Mouse (Mus musculus) G1E-ER4 (cell line): ENCODE measurements around the gene Cd5. TPM values are rescaled to one million over a fixed set of nuclear protein-coding genes. Genes with fewer than 3 reads are reported as not detected.

Source experiments
- GATA1 ChIP-seq: IDR thresholded peaks from one replicate; pipeline ENCODE4 v1.8.0; 2012; ENCODE audit warnings: low read length, inconsistent platforms
- polyA plus RNA-seq: library from polyadenylated mRNA; stranded (reverse); fragments of >175 nt; gene quantifications from 2 replicates; pipeline ENCODE4 v1.2.3, GENCODE M21; 2012

Cd5 gene
- polyA plus RNA-seq, 1 experiment, result not detected

GRCm38 (mm10) chr19:10703470-10703869 is 35.3 kb downstream of the Cd5 start:
- no peak for TF ChIP-seq GATA1

GRCm38 (mm10) chr19:10702125-10702524 is 36.7 kb downstream of the Cd5 start:
- no peak for TF ChIP-seq GATA1

- no peak for TF ChIP-seq GATA1
Measured at GRCm38 (mm10) chr19:10701013-10701726, 37.6 kb downstream of the Cd5 start.

GRCm38 (mm10) chr19:10699851-10700250 is 39.0 kb downstream of the Cd5 start:
- no peak for TF ChIP-seq GATA1

GRCm38 (mm10) chr19:10698131-10698991 is 40.4 kb downstream of the Cd5 start:
- TF ChIP-seq GATA1, result no peak

- no peak for TF ChIP-seq GATA1
Measured at GRCm38 (mm10) chr19:10695801-10696200, 43.0 kb downstream of the Cd5 start.

- TF ChIP-seq GATA1, result no peak
Measured at GRCm38 (mm10) chr19:10693926-10694682, 44.7 kb downstream of the Cd5 start.

- no peak for TF ChIP-seq GATA1
Measured at GRCm38 (mm10) chr19:10692361-10692760, 46.4 kb downstream of the Cd5 start.

GRCm38 (mm10) chr19:10691660-10692059 is 47.1 kb downstream of the Cd5 start:
- TF ChIP-seq GATA1, result no peak

- no peak for TF ChIP-seq GATA1
Measured at GRCm38 (mm10) chr19:10691121-10691520, 47.7 kb downstream of the Cd5 start.

GRCm38 (mm10) chr19:10690336-10690735 is 48.5 kb downstream of the Cd5 start:
- no peak for TF ChIP-seq GATA1

- TF ChIP-seq GATA1, result no peak
Measured at GRCm38 (mm10) chr19:10689470-10690166, 49.2 kb downstream of the Cd5 start.

- no peak for TF ChIP-seq GATA1
Measured at GRCm38 (mm10) chr19:10688537-10689352, 50.1 kb downstream of the Cd5 start, which contains the start of gene Vps37c. Gene Vps37c, plus strand, starts transcription at chr19:10688735.

- TF ChIP-seq GATA1, result no peak
Measured at GRCm38 (mm10) chr19:10685727-10686126, 53.1 kb downstream of the Cd5 start.

GRCm38 (mm10) chr19:10685081-10685480 is 53.7 kb downstream of the Cd5 start:
- no peak for TF ChIP-seq GATA1
